Mouse (Mus musculus) myocyte (in vitro differentiated cells): ENCODE data around the gene Vmn1r208.
"Not testable (repeated sequence)": the region's sequence is repeated elsewhere in the genome, so short reads cannot be mapped to it uniquely, and the experiment has no call there.

Experiments used
- MAX ChIP-seq: IDR thresholded peaks from one replicate; pipeline ENCODE4 v1.6.1; 2011; ENCODE audit warnings: low read depth, mild to moderate bottlenecking, control low read depth
- MYOG ChIP-seq, 3 experiments: IDR thresholded peaks; one replicate each; pipeline ENCODE4 v1.6.1; 2011; ENCODE audit warnings: control low read depth in 2 of 3, low read depth in 2 of 3, mild to moderate bottlenecking in 2 of 3; ENCODE audit not compliant: insufficient read length in 2 of 3, control insufficient read depth in 1 of 3, insufficient read depth in 1 of 3
- POLR2A ChIP-seq: IDR thresholded peaks from one replicate; pipeline ENCODE4 v1.6.1; 2011; ENCODE audit warnings: low read depth, mild to moderate bottlenecking, control low read depth, moderate library complexity; ENCODE audit not compliant: insufficient read length
- POLR2AphosphoS2 ChIP-seq: IDR thresholded peaks from one replicate; pipeline ENCODE4 v1.6.1; 2011; ENCODE audit warnings: low read depth, control low read depth; ENCODE audit not compliant: insufficient read length
- REST ChIP-seq: IDR thresholded peaks from one replicate; pipeline ENCODE4 v1.6.1; 2011; ENCODE audit warnings: mild to moderate bottlenecking, control low read depth, moderate library complexity; ENCODE audit not compliant: insufficient read depth, insufficient read length

DNA sequence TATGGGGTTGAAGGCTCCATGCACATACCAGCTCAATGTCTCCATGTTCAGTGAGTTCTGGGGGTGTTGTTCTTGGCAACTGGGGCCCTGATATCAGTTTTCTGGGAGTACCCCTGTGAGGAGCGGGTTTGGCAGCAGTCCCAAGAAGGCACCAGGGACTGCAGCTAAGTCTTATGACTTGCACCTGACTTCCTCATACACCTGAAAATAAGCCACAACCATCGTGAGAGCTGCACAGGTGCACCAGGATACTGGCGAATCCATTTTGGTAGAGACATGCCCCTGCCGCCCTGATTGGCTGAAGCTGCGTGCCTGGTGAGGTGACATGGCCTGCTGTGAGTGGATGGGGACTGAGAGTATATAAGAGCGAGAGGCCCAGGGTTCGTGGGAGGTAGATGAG is at the start of gene Vmn1r208:
- TF ChIP-seq POLR2A; POLR2AphosphoS2; MAX; MYOG (IDR thresholded peaks at IDR 0.05; ENCODE audit: control insufficient read depth in 1 of 3, insufficient read depth in 1 of 3, insufficient read length in 2 of 3, low read depth in 2 of 3); REST: not testable (repeated sequence)
